23 mouse cellular contexts compared by ENCODE assay signal in the genomic region with DNA sequence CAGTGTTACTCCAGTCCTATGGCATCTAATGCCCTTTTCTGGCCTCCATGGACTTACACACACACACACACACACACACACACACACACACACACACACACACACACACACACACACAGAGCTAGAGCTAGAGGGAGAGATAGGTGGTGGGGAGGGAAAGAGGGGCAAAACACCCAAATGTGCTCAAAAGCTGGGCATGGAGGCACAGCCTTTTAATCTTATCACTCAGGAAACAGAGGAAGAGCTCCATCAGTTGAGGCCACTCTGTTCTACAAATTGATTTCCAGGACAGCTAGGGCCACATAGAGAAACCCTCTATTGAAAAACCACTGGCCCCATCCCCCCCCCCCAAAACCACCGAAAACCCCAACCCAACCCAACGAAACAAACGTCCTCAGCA. TPM values are rescaled to one million over a fixed set of nuclear protein-coding genes. Genes with fewer than 3 reads are reported as not detected.
DNase-seq lines count a peak whose midpoint lies in the region; ATAC-seq lines count a peak whose summit lies in the region.
"Had no signal": no experiment of that assay in that cellular context is flagged by ENCODE, and none has a peak within 500 bp of the region (broad histone marks: within the 10 kb centered on the region; RNA-seq: fewer than 3 reads in every experiment).

No protein-coding gene starts in this region.

- peak overlapping the region; percentile 34 for H3K27ac ChIP-seq in liver, embryonic 11.5 days (ENCODE audit: low read depth, low read length)
- H3K27ac ChIP-seq in liver, embryonic 15.5 days (replicated peaks): no peak overlapping the region
- H3K27ac ChIP-seq: embryonic facial prominence, embryonic 10.5 days; forebrain, embryonic 15.5 days; heart, embryonic 13.5 days; hindbrain, embryonic 12.5 days had no signal

- peaks cover 62% of the 10 kb centered on the region for H3K4me1 ChIP-seq in megakaryocyte, embryonic 14.5 days
- H3K4me1 ChIP-seq in liver, embryonic 11.5 days (replicated peaks; ENCODE audit: control insufficient read depth, insufficient read depth, low read length): peaks cover 10% of the 10 kb centered on the region
- H3K4me1 ChIP-seq in liver, embryonic 15.5 days (replicated peaks): peaks cover 16% of the 10 kb centered on the region
- H3K4me1 ChIP-seq: embryonic facial prominence, embryonic 10.5 days; forebrain, embryonic 15.5 days; heart, embryonic 13.5 days; hindbrain, embryonic 12.5 days had no signal

- H3K36me3 ChIP-seq in megakaryocyte, embryonic 14.5 days (replicated peaks; ENCODE audit: low read length): peaks cover 45% of the 10 kb centered on the region
- H3K36me3 ChIP-seq in liver, embryonic 11.5 days (ENCODE audit: control insufficient read depth, insufficient read depth, low read length): peaks cover 2% of the 10 kb centered on the region; the same call in 1 of the 2 replicates
- peaks cover 28% of the 10 kb centered on the region for H3K36me3 ChIP-seq in liver, embryonic 15.5 days (replicated peaks)

- no peak overlapping the region; the same call in 1 of the 2 replicates for H3K4me2 ChIP-seq in liver, embryonic 11.5 days
- H3K4me2 ChIP-seq in liver, embryonic 15.5 days: no peak overlapping the region
- H3K4me2 ChIP-seq: forebrain, embryonic 15.5 days; heart, embryonic 13.5 days; hindbrain, embryonic 12.5 days had no signal

- H3K9ac ChIP-seq in liver, embryonic 11.5 days (ENCODE audit: low read depth, low read length): no peak overlapping the region
- H3K9ac ChIP-seq in liver, embryonic 15.5 days: no peak overlapping the region
- H3K9ac ChIP-seq: forebrain, embryonic 15.5 days; heart, embryonic 13.5 days; hindbrain, embryonic 12.5 days had no signal

- DNase-seq in liver, embryonic 11.5 days (ENCODE audit: low spot score): no peak
- DNase-seq in left cerebral cortex, postnatal 4 days: no peak
- no peak for DNase-seq in thymus, adult 18-20 months
- DNase-seq in spleen, adult 12 weeks (ENCODE audit: low spot score): no peak
- DNase-seq: adrenal gland, postnatal 10 days; cerebellum, adult 18-20 months; cerebellum, adult 9-11 months; cerebellum, postnatal 36 days; gastrocnemius, postnatal 36 days; heart, adult 11 months; heart, postnatal 36 days had no signal

- no peaks in the 10 kb centered on the region for H3K9me3 ChIP-seq in megakaryocyte, embryonic 14.5 days
- H3K9me3 ChIP-seq in liver, embryonic 11.5 days (ENCODE audit: control insufficient read depth, low read length): no peaks in the 10 kb centered on the region
- no peaks in the 10 kb centered on the region for H3K9me3 ChIP-seq in liver, embryonic 15.5 days (replicated peaks)
- H3K9me3 ChIP-seq: embryonic facial prominence, embryonic 10.5 days; forebrain, embryonic 15.5 days; heart, embryonic 13.5 days; hindbrain, embryonic 12.5 days had no signal

- intact Hi-C loops in left cerebral cortex, postnatal 4 days (cut with DNase I): no loop called here

- H3K27me3 ChIP-seq in megakaryocyte, embryonic 14.5 days (replicated peaks): no peaks in the 10 kb centered on the region
- H3K27me3 ChIP-seq in liver, embryonic 11.5 days (replicated peaks; ENCODE audit: control insufficient read depth, insufficient read depth, low read length): no peaks in the 10 kb centered on the region
- H3K27me3 ChIP-seq in liver, embryonic 15.5 days: no peaks in the 10 kb centered on the region
- H3K27me3 ChIP-seq: forebrain, embryonic 15.5 days; heart, embryonic 13.5 days; hindbrain, embryonic 12.5 days had no signal

- ATAC-seq in megakaryocyte, adult 5-6 weeks (ENCODE audit: poor library complexity, severe bottlenecking): no peak
- peak; percentile 70 for ATAC-seq in liver, embryonic 11.5 days (replicated peaks; ENCODE audit: low FRiP score)
- 0 out of 2 replicates have a peak, but pooled peaks have one; percentile 25 for ATAC-seq in liver, embryonic 15.5 days (ENCODE audit: insufficient read depth)
- ATAC-seq in megakaryocyte-erythroid progenitor cell, adult 5-6 weeks (replicated peaks; ENCODE audit: low FRiP score, low TSS enrichment, poor library complexity, severe bottlenecking): peak; percentile 58
- ATAC-seq: forebrain, embryonic 15.5 days; hindbrain, embryonic 16.5 days had no signal

- peak overlapping the region; percentile 56 for H3K4me3 ChIP-seq in megakaryocyte, embryonic 14.5 days (replicated peaks)
- H3K4me3 ChIP-seq in liver, embryonic 11.5 days (ENCODE audit: low read depth, low read length): no peak overlapping the region
- no peak overlapping the region for H3K4me3 ChIP-seq in liver, embryonic 15.5 days (replicated peaks)
- H3K4me3 ChIP-seq: embryonic facial prominence, embryonic 10.5 days; forebrain, embryonic 15.5 days; heart, embryonic 13.5 days; hindbrain, embryonic 12.5 days had no signal

- WGBS in liver, embryonic 11.5 days: 67% methylated on average over 3 of the region's 3 CpGs
- WGBS in liver, embryonic 15.5 days (ENCODE audit: insufficient replicate concordance): 19% methylated on average over 3 of the region's 3 CpGs

RNA-seq across cellular contexts. Expression of a gene that starts 22.3 kb away (rescaled TPM):
- polyA plus RNA-seq in megakaryocyte, embryonic 14.5 days (2012; ENCODE audit: insufficient read depth, low replicate concordance): 0.35 TPM in 1 of 2 replicates, not detected in the other
- 2.3 and 2.9 TPM in 2 replicates for total RNA-seq in megakaryocyte, adult 5-6 weeks (2015)
- total RNA-seq in megakaryocyte, adult 5-6 weeks (2017): 1.0 TPM in 1 of 2 replicates, not detected in the other
- 0.17 and 0.73 TPM in 2 replicates for polyA plus RNA-seq in liver, embryonic 11.5 days (2014; fragmentation: Nextera tagmentation; extraction: Ambion mirVana)
- 0.18 TPM in 1 of 2 replicates, not detected in the other for polyA plus RNA-seq in liver, embryonic 15.5 days (2015; fragmentation: Nextera tagmentation; extraction: Ambion mirVana)
- not detected in 2 replicates for total RNA-seq in megakaryocyte-erythroid progenitor cell, adult 5-6 weeks (2014; fragmentation: Nextera tagmentation)
- not detected in 2 replicates for total RNA-seq in megakaryocyte-erythroid progenitor cell, adult 5-6 weeks (2017)
- not detected for total RNA-seq in left cerebral cortex, postnatal 4 days (2021)
- total RNA-seq: adrenal gland, postnatal 10 days; gastrocnemius, adult 8-10 months; gastrocnemius, postnatal 36 days; heart, postnatal 36 days had no signal
- polyA plus RNA-seq: C2C12; forebrain, embryonic 15.5 days; heart, embryonic 13.5 days; heart, postnatal 0 days; hindbrain, embryonic 12.5 days had no signal

RNA-seq across cellular contexts. Expression of a gene that starts 36.5 kb away (rescaled TPM):
- polyA plus RNA-seq in megakaryocyte, embryonic 14.5 days (2012; ENCODE audit: insufficient read depth, low replicate concordance): 23.2 and 42.8 TPM in 2 replicates
- total RNA-seq in megakaryocyte, adult 5-6 weeks (2015): 94.3 and 96.9 TPM in 2 replicates
- 43.6 and 58.2 TPM in 2 replicates for total RNA-seq in megakaryocyte, adult 5-6 weeks (2017)
- polyA plus RNA-seq in liver, embryonic 11.5 days (2014; fragmentation: Nextera tagmentation; extraction: Ambion mirVana): 129 and 133 TPM in 2 replicates
- 55.0 and 57.6 TPM in 2 replicates for polyA plus RNA-seq in liver, embryonic 15.5 days (2015; fragmentation: Nextera tagmentation; extraction: Ambion mirVana)
- total RNA-seq in megakaryocyte-erythroid progenitor cell, adult 5-6 weeks (2014; fragmentation: Nextera tagmentation): 69.9 and 95.9 TPM in 2 replicates
- total RNA-seq in megakaryocyte-erythroid progenitor cell, adult 5-6 weeks (2017): 42.1 and 79.1 TPM in 2 replicates
- 100 to 1,000 TPM; 126 to 142 TPM for total RNA-seq in left cerebral cortex, postnatal 4 days (2021)

RNA-seq across cellular contexts. Expression of a gene that starts 42.0 kb away (rescaled TPM):
- 1,655 and 1,832 TPM in 2 replicates for polyA plus RNA-seq in megakaryocyte, embryonic 14.5 days (2012; ENCODE audit: insufficient read depth, low replicate concordance)
- total RNA-seq in megakaryocyte, adult 5-6 weeks (2015): 278 and 286 TPM in 2 replicates
- total RNA-seq in megakaryocyte, adult 5-6 weeks (2017): 212 and 223 TPM in 2 replicates
- 3,525 and 3,814 TPM in 2 replicates for polyA plus RNA-seq in liver, embryonic 11.5 days (2014; fragmentation: Nextera tagmentation; extraction: Ambion mirVana)
- polyA plus RNA-seq in liver, embryonic 15.5 days (2015; fragmentation: Nextera tagmentation; extraction: Ambion mirVana): 1,291 and 1,714 TPM in 2 replicates
- 663 and 668 TPM in 2 replicates for total RNA-seq in megakaryocyte-erythroid progenitor cell, adult 5-6 weeks (2014; fragmentation: Nextera tagmentation)
- 397 and 483 TPM in 2 replicates for total RNA-seq in megakaryocyte-erythroid progenitor cell, adult 5-6 weeks (2017)
- total RNA-seq in left cerebral cortex, postnatal 4 days (2021): 100 to 1,000 TPM; 335 to 366 TPM
